Mouse (Mus musculus) heart, postnatal 0 days (tissue): Measurements from ENCODE around the gene Syvn1.

Source experiments
- CTCF ChIP-seq: IDR thresholded peaks from 2 replicates; pipeline ENCODE4 v1.5.1; 2016; ENCODE audit warnings: antibody characterized with exemption, control low read depth, low read depth
- EP300 ChIP-seq: IDR thresholded peaks from 2 replicates; pipeline ENCODE4 v1.6.1; 2016; ENCODE audit warnings: antibody characterized with exemption, low read depth

DNA sequence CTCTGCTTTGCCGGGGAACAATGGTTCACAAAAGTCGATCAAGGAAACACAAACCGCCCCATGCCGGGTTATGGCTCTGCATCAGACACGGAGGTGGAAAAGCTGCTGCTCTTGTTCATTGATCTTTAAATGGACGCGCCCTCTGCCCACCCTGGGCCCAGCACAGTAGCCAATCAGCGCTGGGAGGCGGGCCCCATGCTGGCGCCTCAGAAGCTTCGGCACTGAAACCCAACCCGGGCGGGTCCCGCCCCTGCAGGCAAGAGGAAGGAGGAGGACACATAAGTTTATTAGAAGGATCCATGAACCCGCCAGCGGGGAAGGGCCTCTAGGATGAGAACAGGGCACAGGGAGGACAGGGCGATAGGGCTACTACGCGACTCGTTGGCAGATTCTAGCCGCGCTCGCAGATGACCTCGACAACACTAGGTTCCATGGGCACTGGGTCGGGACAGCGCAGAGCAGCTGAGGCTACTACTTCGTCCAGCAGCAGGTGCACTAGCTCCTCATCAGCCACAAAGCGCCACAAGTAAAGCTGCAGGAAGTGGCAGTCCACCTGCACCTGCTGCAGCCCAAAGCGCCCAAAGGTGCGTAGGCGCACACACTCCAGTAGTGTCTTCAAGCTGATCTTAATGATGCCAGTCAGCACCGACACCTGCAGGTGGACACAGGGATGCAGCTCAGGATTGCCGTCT, 21.5 kb downstream of the Syvn1 start, which contains the start of gene Tm7sf2:
- no peak for TF ChIP-seq CTCF
- no peak for TF ChIP-seq EP300
